Mouse (Mus musculus) forebrain, embryonic 11.5 days (tissue): Measurements from ENCODE around the gene Ostc. TPM values are rescaled to one million over a fixed set of nuclear protein-coding genes. Genes with fewer than 3 reads are reported as not detected.

Experiments
- ATAC-seq: fragments of 200-750 bp; cut with Nextera tagmentation; replicated peaks from 2 replicates; pipeline ENCODE4 v1.8.0; 2017; ENCODE audit warnings: moderate TSS enrichment; ENCODE audit not compliant: low FRiP score
- DNase-seq: peaks from one replicate; pipeline ENCODE4 v3.0.0-alpha.2; 2017; ENCODE audit warnings: low spot score
- H3K27ac ChIP-seq: fragments of 300-500 bp; sonication (generic); 2 replicates; pipeline ENCODE4 v1.5.1; 2014; ENCODE audit warnings: low read depth, low read length
- H3K27me3 ChIP-seq: fragments of 300-500 bp; sonication (generic); 2 replicates; pipeline ENCODE4 v1.6.1; 2014; ENCODE audit warnings: mild to moderate bottlenecking, low read length, mixed read lengths; ENCODE audit not compliant: control insufficient read depth, insufficient read depth
- H3K36me3 ChIP-seq: fragments of 300-500 bp; sonication (generic); 2 replicates; pipeline ENCODE4 v1.6.1; 2014; ENCODE audit warnings: mild to moderate bottlenecking, low read length, moderate library complexity, mixed read lengths; ENCODE audit not compliant: control insufficient read depth, insufficient read depth
- H3K4me1 ChIP-seq: fragments of 300-500 bp; sonication (generic); replicated peaks from 2 replicates; pipeline ENCODE4 v1.6.1; 2014; ENCODE audit warnings: low read length, mixed read lengths; ENCODE audit not compliant: control insufficient read depth, insufficient read depth
- H3K4me2 ChIP-seq: fragments of 300-500 bp; sonication (generic); 2 replicates; pipeline ENCODE4 v1.6.1; 2014; ENCODE audit warnings: low read depth, mild to moderate bottlenecking, low read length, moderate library complexity, mixed read lengths; ENCODE audit not compliant: severe bottlenecking
- H3K4me3 ChIP-seq: fragments of 300-500 bp; sonication (generic); 2 replicates; pipeline ENCODE4 v1.5.1; 2014; ENCODE audit warnings: low read depth, low read length
- H3K9ac ChIP-seq: fragments of 300-500 bp; sonication (generic); 2 replicates; pipeline ENCODE4 v1.6.1; 2014; ENCODE audit warnings: low read length
- H3K9me3 ChIP-seq: fragments of 300-500 bp; sonication (generic); 2 replicates; pipeline ENCODE4 v1.6.1; 2016; ENCODE audit warnings: low read length, mixed read lengths; ENCODE audit not compliant: control insufficient read depth
- WGBS: fragments of 180-500 bp; shearing (Covaris S2); extraction: QIAGEN DNeasy Blood & Tissue Kit; methylation state at CpG from one replicate; pipeline ENCODE4 v1.1.7; 2014; 5-methylcytosine and 5-hydroxymethylcytosine counted together
- polyA plus RNA-seq: library from polyadenylated mRNA; unstranded; fragments of >200 nt; fragmentation: Nextera tagmentation; extraction: Ambion mirVana; gene quantifications from 2 replicates; pipeline ENCODE4 v1.2.1, GENCODE M21; 2014

Ostc gene
- polyA plus RNA-seq, 1 experiment from 2014 or later = 308 TPM

DNA sequence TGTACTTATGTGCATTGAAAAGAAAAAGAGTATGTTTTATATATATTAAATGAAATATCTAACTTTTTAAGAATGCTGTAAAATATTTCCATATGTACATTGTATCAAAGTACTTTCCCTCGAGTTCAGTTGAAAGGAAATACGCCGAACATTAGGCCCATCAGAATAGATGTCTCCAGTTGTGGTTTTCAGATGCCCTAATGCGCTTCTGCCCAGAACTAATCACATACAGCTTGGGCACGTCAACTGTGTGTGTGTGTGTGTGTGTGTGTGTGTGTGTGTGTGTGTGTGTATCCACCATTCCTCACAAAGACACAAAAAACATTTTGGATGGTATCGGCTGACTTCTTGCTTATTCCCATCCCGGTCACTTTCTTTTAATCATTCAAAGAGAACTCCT is 7.3 kb upstream of the Ostc start:
- no peaks in the 10 kb centered on the region for H3K27me3 ChIP-seq
- no peak overlapping the region for H3K27ac ChIP-seq
- H3K9ac ChIP-seq = no peak overlapping the region
- DNase-seq (no peak), ATAC-seq (no peak)
- no peaks in the 10 kb centered on the region for H3K36me3 ChIP-seq
- no peaks in the 10 kb centered on the region for H3K4me1 ChIP-seq
- 87% methylated on average over 7 of the region's 7 CpGs for WGBS
- H3K4me3 ChIP-seq = no peak overlapping the region
- no peaks in the 10 kb centered on the region for H3K9me3 ChIP-seq
- no peak overlapping the region for H3K4me2 ChIP-seq

DNA sequence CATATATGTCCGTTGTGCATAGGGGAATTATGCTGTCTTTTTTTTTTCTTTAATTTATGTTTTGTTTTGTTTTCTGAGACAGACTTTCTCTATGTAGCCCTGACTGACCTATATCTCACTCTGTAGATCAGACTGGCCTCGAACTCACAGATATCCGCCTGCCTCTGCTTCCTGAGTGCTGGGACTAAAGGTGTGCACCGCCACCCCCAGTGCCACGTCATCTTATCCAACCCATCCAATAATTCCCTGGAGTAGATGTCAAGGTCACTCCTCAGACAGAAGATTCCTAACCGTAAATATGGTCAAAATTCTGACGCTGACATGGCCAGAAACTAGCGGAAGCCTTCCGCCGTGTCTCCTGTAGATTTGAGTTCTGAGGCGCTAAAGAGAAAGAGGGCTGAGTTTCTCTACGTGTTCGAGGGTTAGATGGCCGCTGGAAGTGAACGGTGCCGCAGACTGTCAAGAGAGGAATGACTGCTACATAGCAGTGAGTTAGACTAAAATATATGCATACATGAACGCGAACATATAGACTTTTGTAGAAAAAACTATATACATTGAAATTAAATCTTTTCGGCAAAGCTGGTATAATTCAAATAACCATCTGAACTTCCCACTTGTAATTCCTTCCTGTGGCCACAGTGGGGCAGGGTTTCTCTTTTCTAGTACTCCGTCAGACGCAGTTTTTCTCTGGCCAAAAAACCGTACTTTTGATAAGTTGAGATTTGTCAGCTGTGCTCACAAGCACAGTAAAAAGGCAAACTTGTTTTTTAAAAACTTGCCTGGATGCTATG is 5.7 kb upstream of the Ostc start:
- H3K4me2 ChIP-seq = peak overlapping the region; percentile 44
- WGBS = 20% methylated on average over 22 of the region's 22 CpGs
- H3K36me3 ChIP-seq = no peaks in the 10 kb centered on the region
- no peak overlapping the region for H3K27ac ChIP-seq
- no peaks in the 10 kb centered on the region for H3K4me1 ChIP-seq
- H3K9ac ChIP-seq = no peak overlapping the region
- no peaks in the 10 kb centered on the region for H3K9me3 ChIP-seq
- DNase-seq = peak; percentile 79
- H3K27me3 ChIP-seq = no peaks in the 10 kb centered on the region
- peak overlapping the region; percentile 20 for H3K4me3 ChIP-seq
- ATAC-seq = peak; percentile 35; the same call in 1 of the 2 replicates

DNA sequence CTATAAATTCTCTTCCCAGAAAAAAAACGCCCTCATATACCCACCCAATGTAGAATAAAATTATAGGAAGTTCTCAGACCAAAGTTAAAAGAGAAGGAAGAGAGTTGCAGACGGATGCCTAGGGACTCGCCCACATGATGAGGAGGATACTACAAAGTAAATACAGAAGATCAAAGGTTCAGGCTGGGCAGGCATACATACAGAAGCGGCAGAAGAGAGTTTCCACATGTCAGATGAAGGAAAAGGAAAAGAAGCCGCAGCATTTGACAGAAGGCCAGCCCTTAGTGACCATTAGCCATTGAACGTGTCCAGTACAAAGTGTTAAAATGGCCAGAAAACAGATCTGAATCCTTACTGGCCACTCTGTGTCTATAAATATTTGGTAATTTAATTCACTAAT is 3.6 kb upstream of the Ostc start:
- no peak for ATAC-seq
- H3K27me3 ChIP-seq = no peaks in the 10 kb centered on the region
- DNase-seq = no peak
- peaks cover 1% of the 10 kb centered on the region; the same call in 1 of the 2 replicates for H3K4me1 ChIP-seq
- no peak overlapping the region for H3K4me3 ChIP-seq
- no peak overlapping the region for H3K27ac ChIP-seq
- 74% methylated on average over 6 of the region's 6 CpGs for WGBS
- H3K9ac ChIP-seq = no peak overlapping the region
- no peak overlapping the region for H3K4me2 ChIP-seq
- no peaks in the 10 kb centered on the region for H3K36me3 ChIP-seq
- no peaks in the 10 kb centered on the region for H3K9me3 ChIP-seq

DNA sequence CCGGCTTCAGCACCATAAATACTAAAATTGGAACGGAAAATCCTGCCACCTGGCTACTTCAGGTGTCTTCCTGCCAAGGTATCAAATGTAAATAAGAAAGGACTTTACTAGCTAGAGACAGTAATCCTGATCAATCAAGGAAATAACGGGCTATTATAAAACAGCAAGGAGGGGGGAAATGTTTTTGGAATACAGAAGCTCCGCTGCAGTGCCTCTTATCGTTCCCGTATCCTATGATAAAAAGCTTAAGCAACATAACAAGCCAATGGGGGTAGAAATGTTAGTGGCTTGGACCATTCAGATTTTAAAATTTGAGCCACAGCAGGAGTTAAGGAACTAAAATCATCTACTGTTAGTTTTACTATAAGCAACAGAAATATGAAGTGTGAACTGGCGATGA is 859 bp upstream of the Ostc start:
- ATAC-seq = no peak
- peak overlapping the region; percentile 71 for H3K4me2 ChIP-seq
- H3K36me3 ChIP-seq = no peaks in the 10 kb centered on the region
- no peaks in the 10 kb centered on the region for H3K27me3 ChIP-seq
- H3K4me1 ChIP-seq = peaks cover 4% of the 10 kb centered on the region; the same call in 1 of the 2 replicates
- peak overlapping the region; percentile 89; the same call in 1 of the 2 replicates for H3K4me3 ChIP-seq
- no peaks in the 10 kb centered on the region for H3K9me3 ChIP-seq
- H3K9ac ChIP-seq = no peak overlapping the region
- H3K27ac ChIP-seq = no peak overlapping the region
- 63% methylated on average over 7 of the region's 7 CpGs for WGBS
- DNase-seq = no peak

DNA sequence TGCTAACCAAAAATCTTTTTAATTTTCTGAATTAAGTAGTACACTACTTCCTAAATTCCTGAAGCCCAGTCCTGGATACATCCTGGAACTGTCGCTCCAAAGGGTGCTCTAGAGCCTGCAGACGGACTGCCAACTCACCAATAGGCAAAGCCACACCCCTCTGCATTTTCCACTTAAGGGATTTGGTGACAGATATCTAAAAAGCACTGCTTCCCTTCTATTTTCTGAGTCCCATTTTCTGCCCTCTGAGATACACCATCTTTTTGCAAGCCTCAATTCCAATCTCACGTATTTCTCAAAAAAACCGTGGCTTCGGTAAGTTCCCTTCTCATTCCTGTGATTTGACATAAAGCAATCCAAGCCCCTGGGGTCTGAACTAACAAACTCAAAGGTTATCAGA is 715 bp downstream of the Ostc start:
- Histone ChIP-seq H3K27me3 (no peaks in the 10 kb centered on the region), H3K4me3 (peak overlapping the region; percentile 89), H3K27ac (peak overlapping the region; percentile 66; the same call in 1 of the 2 replicates), H3K9me3 (no peaks in the 10 kb centered on the region), H3K36me3 (no peaks in the 10 kb centered on the region), H3K4me1 (peaks cover 4% of the 10 kb centered on the region; the same call in 1 of the 2 replicates), H3K9ac (peak overlapping the region; percentile 91), H3K4me2 (peak overlapping the region; percentile 71)
- 2% methylated on average over 5 of the region's 5 CpGs for WGBS
- ATAC-seq = no peak
- DNase-seq = no peak

DNA sequence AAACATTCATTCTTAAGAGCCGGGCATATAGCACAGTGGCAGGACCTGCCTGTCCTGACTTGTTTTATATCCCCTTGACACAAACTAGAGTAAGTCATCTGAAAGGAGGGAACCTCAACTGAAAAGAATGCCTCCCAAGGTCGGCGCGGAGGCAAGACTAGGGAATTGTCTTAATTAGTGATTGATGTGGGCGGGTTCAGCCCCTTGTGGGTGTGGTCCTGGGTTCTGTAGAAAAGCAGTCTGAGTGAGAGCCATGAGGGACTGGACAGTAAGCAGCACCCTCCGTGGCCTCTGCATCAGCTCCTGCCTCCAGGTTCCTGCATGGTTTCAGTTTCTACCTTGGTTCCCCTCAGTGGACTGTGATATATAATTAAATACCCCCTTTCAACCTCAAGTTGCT is 7.0 kb downstream of the Ostc start:
- Histone ChIP-seq H3K4me1 (no peaks in the 10 kb centered on the region), H3K9ac (no peak overlapping the region), H3K27me3 (no peaks in the 10 kb centered on the region), H3K36me3 (no peaks in the 10 kb centered on the region; the same call in 1 of the 2 replicates), H3K4me3 (no peak overlapping the region), H3K4me2 (no peak overlapping the region), H3K27ac (no peak overlapping the region), H3K9me3 (no peaks in the 10 kb centered on the region)
- WGBS = 86% methylated on average over 6 of the region's 6 CpGs
- ATAC-seq (no peak), DNase-seq (no peak)

DNA sequence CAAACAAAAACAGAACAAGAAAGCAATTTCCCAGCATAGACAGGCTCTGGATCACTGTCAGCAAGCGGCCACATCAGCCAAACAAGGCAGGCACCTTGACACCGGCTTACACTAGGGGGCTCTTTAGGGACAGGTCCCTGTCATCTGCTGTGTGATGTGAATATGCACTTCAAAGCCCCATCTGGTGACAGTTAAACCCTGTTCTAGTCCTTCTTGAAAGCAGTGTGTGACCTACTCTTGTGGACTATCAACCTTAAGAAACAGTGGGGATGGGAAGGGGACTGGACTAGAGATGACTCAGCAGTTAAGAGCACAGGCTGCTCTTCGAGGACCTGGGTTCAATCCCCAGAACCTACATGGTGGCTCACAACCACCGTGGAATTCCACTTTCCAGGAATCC is 11.6 kb downstream of the Ostc start:
- Histone ChIP-seq H3K4me2 (no peak overlapping the region), H3K9ac (no peak overlapping the region), H3K4me3 (no peak overlapping the region), H3K36me3 (peaks cover 6% of the 10 kb centered on the region; the same call in 1 of the 2 replicates), H3K9me3 (no peaks in the 10 kb centered on the region), H3K27ac (no peak overlapping the region), H3K27me3 (no peaks in the 10 kb centered on the region), H3K4me1 (no peaks in the 10 kb centered on the region)
- 87% methylated on average over 4 of the region's 4 CpGs for WGBS
- DNase-seq = no peak
- ATAC-seq = no peak

DNA sequence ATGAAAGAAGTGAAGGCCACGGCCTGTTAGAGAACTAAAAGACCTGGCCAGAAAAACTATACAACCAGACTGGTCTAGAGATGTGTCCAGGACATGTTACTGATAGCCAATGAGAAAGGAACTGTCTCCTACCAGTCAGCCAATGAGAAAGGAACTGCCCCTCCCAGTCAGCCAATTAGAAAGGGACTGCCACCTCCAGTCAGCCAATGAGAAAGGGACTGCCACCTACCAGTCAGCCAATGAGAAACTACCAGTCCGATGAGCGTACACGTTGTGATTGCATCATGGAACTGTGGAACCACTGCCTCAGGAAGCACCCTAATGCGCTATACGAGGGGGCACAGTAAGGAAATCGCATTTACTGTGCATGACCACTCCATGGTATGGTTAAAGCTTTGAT is 14.5 kb downstream of the Ostc start:
- ATAC-seq (no peak), DNase-seq (no peak)
- Histone ChIP-seq H3K27me3 (no peaks in the 10 kb centered on the region), H3K9me3 (no peaks in the 10 kb centered on the region), H3K4me1 (no peaks in the 10 kb centered on the region; the same call in 1 of the 2 replicates), H3K9ac (no peak overlapping the region), H3K36me3 (peaks cover 6% of the 10 kb centered on the region; the same call in 1 of the 2 replicates), H3K4me3 (no peak overlapping the region), H3K27ac (no peak overlapping the region), H3K4me2 (no peak overlapping the region)
- WGBS = 95% methylated on average over 7 of the region's 7 CpGs
